Mouse (Mus musculus): ENCODE measurements around the gene Dync2h1. TPM values are rescaled to one million over a fixed set of nuclear protein-coding genes. Genes with fewer than 3 reads are reported as not detected.
"Not testable (repeated sequence)": the region's sequence is repeated elsewhere in the genome, so short reads cannot be mapped to it uniquely, and the experiment has no call there.

The Dync2h1 gene
- total and polyA plus RNA-seq, 2 experiments from 2014 or later = 13.9 to 18.6 TPM

DNA sequence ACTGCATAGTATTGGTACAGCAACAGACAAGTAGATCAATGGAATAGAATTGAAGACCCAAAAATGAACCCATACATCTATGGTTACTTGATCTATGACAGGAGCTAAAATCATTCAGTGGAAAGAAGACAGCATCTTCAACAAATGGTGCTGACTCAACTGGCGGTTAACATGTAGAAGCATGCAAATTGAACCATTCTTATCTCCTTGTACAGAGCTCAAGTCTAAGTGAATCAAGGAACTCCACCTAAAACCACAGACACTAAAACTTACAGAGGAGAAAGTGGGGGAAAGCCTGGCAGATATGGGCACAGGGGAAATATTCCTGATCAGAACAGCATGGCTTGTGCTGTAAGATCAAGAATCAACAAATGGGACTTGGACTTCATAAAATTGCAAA lies 270.8 kb downstream of the Dync2h1 start:
- H3K27ac ChIP-seq (ENCODE audit: low read depth, low read length) = no peak overlapping the region
- no peak for ATAC-seq
- H3K36me3 ChIP-seq (ENCODE audit: insufficient read depth) = no peaks in the 10 kb centered on the region
- WGBS = 98% methylated on average over 1 of the region's 1 CpGs
- no peaks in the 10 kb centered on the region for H3K27me3 ChIP-seq (ENCODE audit: insufficient read depth, low read length)
- no peak overlapping the region for H3K4me3 ChIP-seq (ENCODE audit: low read depth, low read length)
- no peak overlapping the region for H3K9ac ChIP-seq
- H3K9me3 ChIP-seq (ENCODE audit: low read length) = no peaks in the 10 kb centered on the region
- no peak overlapping the region for H3K4me2 ChIP-seq (ENCODE audit: low read depth)
- H3K4me1 ChIP-seq (ENCODE audit: insufficient read depth) = no peaks in the 10 kb centered on the region
- DNase-seq = no peak
- no peak for TF ChIP-seq CTCF (IDR thresholded peaks at IDR 0.05; ENCODE audit: low read depth)

DNA sequence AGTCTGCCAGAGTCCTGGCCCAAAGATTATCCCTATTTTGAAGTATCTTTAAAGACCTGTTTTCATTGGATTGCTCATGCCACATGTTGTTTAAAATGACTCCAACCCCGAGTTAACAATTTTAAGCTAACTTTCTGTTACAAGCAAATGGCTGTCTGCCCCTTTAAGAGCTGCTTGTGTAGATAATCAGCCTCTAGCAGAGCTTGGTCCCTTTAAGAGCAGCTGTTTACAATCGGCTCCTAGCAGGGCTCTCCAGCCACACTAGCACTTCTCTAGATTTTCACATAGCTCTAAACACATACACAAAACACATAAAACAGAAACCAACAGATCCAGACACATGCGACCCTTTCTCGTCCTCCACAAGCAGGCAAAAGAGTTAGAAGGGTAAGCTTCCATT lies 273.7 kb downstream of the Dync2h1 start:
- not testable (repeated sequence) for H3K27me3 ChIP-seq (ENCODE audit: insufficient read depth, low read length); H3K9me3 ChIP-seq (ENCODE audit: low read length); H3K4me2 ChIP-seq (ENCODE audit: low read depth); H3K4me1 ChIP-seq (ENCODE audit: insufficient read depth); H3K36me3 ChIP-seq (ENCODE audit: insufficient read depth); H3K4me3 ChIP-seq (ENCODE audit: low read depth, low read length); ATAC-seq; DNase-seq; H3K9ac ChIP-seq; H3K27ac ChIP-seq (ENCODE audit: low read depth, low read length)
- WGBS = 56% methylated on average over 4 of the region's 4 CpGs

- H3K4me2 ChIP-seq (ENCODE audit: low read depth) = no peak overlapping the region
- no peak overlapping the region for H3K9ac ChIP-seq
- H3K36me3 ChIP-seq (ENCODE audit: insufficient read depth) = no peaks in the 10 kb centered on the region
- no peak for TF ChIP-seq CTCF (IDR thresholded peaks at IDR 0.05; ENCODE audit: low read depth)
- H3K27ac ChIP-seq (ENCODE audit: low read depth, low read length) = no peak overlapping the region
- H3K27me3 ChIP-seq (ENCODE audit: insufficient read depth, low read length) = no peaks in the 10 kb centered on the region
- DNase-seq = no peak
- ATAC-seq = no peak
- H3K9me3 ChIP-seq (ENCODE audit: low read length) = no peaks in the 10 kb centered on the region
- no peaks in the 10 kb centered on the region for H3K4me1 ChIP-seq (ENCODE audit: insufficient read depth)
- 82% methylated on average over 1 of the region's 1 CpGs for WGBS
- H3K4me3 ChIP-seq (ENCODE audit: low read depth, low read length) = no peak overlapping the region
Observed at GRCm38 (mm10) chr9:6901620-6902019, 282.6 kb downstream of the Dync2h1 start.

DNA sequence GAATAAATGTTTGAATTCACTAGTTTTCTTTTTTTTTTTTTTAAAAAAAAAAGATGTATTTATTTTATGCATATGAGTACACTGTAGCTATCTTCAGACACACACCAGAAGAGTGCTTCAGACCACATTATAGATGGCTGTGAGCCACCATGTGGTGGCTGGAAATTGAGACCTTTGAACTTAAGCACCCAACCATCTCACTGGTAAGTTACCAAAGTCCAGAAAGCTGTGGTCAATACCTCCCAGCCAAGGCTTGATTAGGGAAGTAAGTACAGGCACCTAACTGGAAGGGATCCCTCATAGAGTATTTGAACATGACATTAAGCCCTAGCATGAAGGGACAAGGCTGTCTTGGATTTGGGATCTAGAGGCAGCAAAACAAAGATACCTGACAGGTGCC lies 292.9 kb downstream of the Dync2h1 start:
- Histone ChIP-seq H3K9me3 (ENCODE audit: low read length) (no peaks in the 10 kb centered on the region), H3K4me1 (ENCODE audit: insufficient read depth) (no peaks in the 10 kb centered on the region)
- no peak for DNase-seq

GRCm38 (mm10) chr9:6881187-6881984 lies 302.9 kb downstream of the Dync2h1 start:
- ATAC-seq (no peak), DNase-seq (no peak)
- no peak for TF ChIP-seq CTCF (IDR thresholded peaks at IDR 0.05; ENCODE audit: low read depth)
- WGBS = 88% methylated on average over 1 of the region's 1 CpGs
- H3K9me3 ChIP-seq (ENCODE audit: low read length) = no peaks in the 10 kb centered on the region
- H3K27me3 ChIP-seq (ENCODE audit: insufficient read depth, low read length) = no peaks in the 10 kb centered on the region
- no peaks in the 10 kb centered on the region for H3K36me3 ChIP-seq (ENCODE audit: insufficient read depth)
- no peak overlapping the region for H3K4me2 ChIP-seq (ENCODE audit: low read depth)
- H3K27ac ChIP-seq (ENCODE audit: low read depth, low read length) = no peak overlapping the region
- no peak overlapping the region for H3K4me3 ChIP-seq (ENCODE audit: low read depth, low read length)
- no peak overlapping the region for H3K9ac ChIP-seq
- H3K4me1 ChIP-seq (ENCODE audit: insufficient read depth) = no peaks in the 10 kb centered on the region

More for the DNA sequence above, 292.9 kb downstream of the Dync2h1 start:
- no peaks in the 10 kb centered on the region for H3K36me3 ChIP-seq (ENCODE audit: insufficient read depth)
- H3K4me3 ChIP-seq (ENCODE audit: low read depth, low read length) = no peak overlapping the region
- no peak overlapping the region for H3K4me2 ChIP-seq (ENCODE audit: low read depth)
- no peaks in the 10 kb centered on the region for H3K27me3 ChIP-seq (ENCODE audit: insufficient read depth, low read length)
- no peak for TF ChIP-seq CTCF (IDR thresholded peaks at IDR 0.05; ENCODE audit: low read depth)
- no peak for ATAC-seq
- no peak overlapping the region for H3K9ac ChIP-seq
- no peak overlapping the region for H3K27ac ChIP-seq (ENCODE audit: low read depth, low read length)

Other genes starting within 250 kb of the Dync2h1 start
- gene Dcun1d5, start 74 bp upstream of the Dync2h1 start, total RNA-seq (2014; rRNA removed) = 106 and 133 TPM in 2 replicates
- gene Dcun1d5, start 74 bp upstream of the Dync2h1 start, polyA plus RNA-seq (2015; fragmentation: Nextera tagmentation; extraction: Ambion mirVana) = 90.3 and 116 TPM in 2 replicates
- gene Mmp13, start 88.1 kb upstream of the Dync2h1 start, total RNA-seq (2014; rRNA removed) = 0.08 and 3.2 TPM in 2 replicates
- gene Mmp13, start 88.1 kb upstream of the Dync2h1 start, polyA plus RNA-seq (2015; fragmentation: Nextera tagmentation; extraction: Ambion mirVana) = 0.05 TPM in 1 of 2 replicates, not detected in the other
- gene Mmp12, start 159.9 kb upstream of the Dync2h1 start, total RNA-seq (2014; rRNA removed) = 0.62 TPM in 1 of 2 replicates, not detected in the other
- not detected in 2 replicates for gene Mmp12, start 159.9 kb upstream of the Dync2h1 start, polyA plus RNA-seq (2015; fragmentation: Nextera tagmentation; extraction: Ambion mirVana)
- gene Mmp1b, start 203.6 kb upstream of the Dync2h1 start, total RNA-seq (2014; rRNA removed) = not detected in 2 replicates
- not detected in 2 replicates for gene Mmp1b, start 203.6 kb upstream of the Dync2h1 start, polyA plus RNA-seq (2015; fragmentation: Nextera tagmentation; extraction: Ambion mirVana)